Mouse (Mus musculus) forebrain, postnatal 0 days (tissue): ENCODE measurements around the gene Tle6. TPM values are rescaled to one million over a fixed set of nuclear protein-coding genes. Genes with fewer than 3 reads are reported as not detected.

Experiments used
- ATAC-seq: fragments of 200-750 bp; cut with Nextera tagmentation; 2 replicates; pipeline ENCODE4 v1.8.0; 2017; ENCODE audit warnings: mild to moderate bottlenecking, moderate library complexity
- DNase-seq: peaks from one replicate; pipeline ENCODE4 v3.0.0-alpha.2; 2015
- H3K27ac ChIP-seq: fragments of 300-500 bp; sonication (generic); 2 replicates; pipeline ENCODE4 v1.5.1; 2014; ENCODE audit warnings: low read depth, mild to moderate bottlenecking, antibody characterized with exemption, low read length, moderate library complexity, mixed read lengths
- H3K27me3 ChIP-seq: fragments of 300-500 bp; sonication (generic); 2 replicates; pipeline ENCODE4 v1.6.1; 2014; ENCODE audit warnings: mild to moderate bottlenecking, low read length, mixed read lengths; ENCODE audit not compliant: insufficient read depth
- H3K36me3 ChIP-seq: fragments of 300-500 bp; sonication (generic); 2 replicates; pipeline ENCODE4 v1.6.1; 2014; ENCODE audit warnings: mild to moderate bottlenecking, moderate library complexity; ENCODE audit not compliant: insufficient read depth
- H3K4me1 ChIP-seq: fragments of 300-500 bp; sonication (generic); 2 replicates; pipeline ENCODE4 v1.6.1; 2014; ENCODE audit warnings: antibody characterized with exemption; ENCODE audit not compliant: insufficient read depth
- H3K4me2 ChIP-seq: fragments of 300-500 bp; sonication (generic); 2 replicates; pipeline ENCODE4 v1.6.1; 2014; ENCODE audit warnings: low read depth, mild to moderate bottlenecking, moderate library complexity
- H3K4me3 ChIP-seq: fragments of 300-500 bp; sonication (generic); 2 replicates; pipeline ENCODE4 v1.5.1; 2014; ENCODE audit warnings: low read depth, low read length, mixed read lengths
- H3K9ac ChIP-seq: fragments of 300-500 bp; sonication (generic); 2 replicates; pipeline ENCODE4 v1.6.1; 2014; ENCODE audit warnings: mild to moderate bottlenecking
- H3K9me3 ChIP-seq: fragments of 300-500 bp; sonication (generic); 2 replicates; pipeline ENCODE4 v1.6.1; 2016; ENCODE audit warnings: low read length
- CTCF ChIP-seq: sonication (generic); IDR thresholded peaks from 2 replicates; pipeline ENCODE4 v1.5.1; 2016; ENCODE audit warnings: antibody characterized with exemption, control low read depth, low read depth
- WGBS: fragments of 180-500 bp; shearing (Covaris S2); extraction: QIAGEN DNeasy Blood & Tissue Kit; methylation state at CpG from one replicate; pipeline ENCODE4 v1.1.7; 2014; 5-methylcytosine and 5-hydroxymethylcytosine counted together
- polyA plus RNA-seq: library from polyadenylated mRNA; unstranded; fragments of >200 nt; fragmentation: Nextera tagmentation; extraction: Ambion mirVana; gene quantifications from 2 replicates; pipeline ENCODE4 v1.2.1, GENCODE M21; 2015
- total RNA-seq: library from RNA; depleted of rRNA; stranded (reverse); fragments of >200 nt; gene quantifications from 2 replicates; pipeline ENCODE4 v1.2.3, GENCODE M21; 2014; rRNA removed

Gene Tle6
- total and polyA plus RNA-seq, 2 experiments from 2014 or later: 4.2 to 14.1 TPM

DNA sequence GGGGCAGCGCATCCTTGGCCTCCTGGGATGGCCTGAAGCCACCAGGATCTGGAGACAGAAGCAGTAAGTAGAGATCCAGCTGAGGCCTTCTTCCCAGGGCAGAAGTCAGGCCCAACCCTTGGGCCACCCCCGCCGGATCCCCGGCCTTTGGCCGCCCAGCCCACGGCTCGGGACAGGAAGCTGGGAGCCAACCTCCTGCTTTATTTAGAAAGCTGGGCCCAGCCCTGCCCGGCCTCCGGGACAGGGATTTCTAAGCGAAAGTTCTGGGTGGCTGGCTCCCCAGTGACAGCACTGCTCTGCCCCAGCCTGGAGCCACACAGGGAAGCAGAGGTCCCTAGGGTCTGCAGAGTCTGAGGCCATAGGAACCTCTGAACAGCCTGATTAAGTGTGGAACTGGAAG is 59.1 kb downstream of the Tle6 start:
- no peak for TF ChIP-seq CTCF
- H3K4me3 ChIP-seq: no peak overlapping the region
- H3K4me2 ChIP-seq: no peak overlapping the region
- no peaks in the 10 kb centered on the region for H3K9me3 ChIP-seq
- peaks cover 17% of the 10 kb centered on the region for H3K4me1 ChIP-seq
- 85% methylated on average over 10 of the region's 10 CpGs for WGBS
- ATAC-seq (no peak), DNase-seq (no peak)
- no peaks in the 10 kb centered on the region for H3K27me3 ChIP-seq
- no peaks in the 10 kb centered on the region for H3K36me3 ChIP-seq
- H3K9ac ChIP-seq: no peak overlapping the region
- H3K27ac ChIP-seq: no peak overlapping the region

DNA sequence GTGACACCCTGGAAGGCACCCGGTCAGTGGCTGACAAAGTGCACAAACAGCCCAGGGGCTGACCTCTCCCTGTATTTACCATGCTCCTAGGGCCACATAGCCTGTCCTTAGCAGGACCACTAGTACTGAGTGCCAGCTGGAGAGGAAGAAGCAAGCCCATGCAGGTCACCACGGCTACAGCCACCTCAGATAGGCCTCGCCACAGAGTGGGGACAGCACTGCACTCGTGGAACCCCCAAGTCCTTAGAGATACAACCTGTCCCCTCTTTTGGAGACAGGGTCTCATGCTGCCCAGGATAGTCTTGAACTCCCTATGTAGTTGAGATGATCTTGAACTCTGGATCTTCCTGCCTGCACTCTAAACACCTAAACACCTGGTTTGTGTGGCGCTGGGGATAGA is 59.5 kb downstream of the Tle6 start:
- Histone ChIP-seq H3K4me1 (peaks cover 17% of the 10 kb centered on the region), H3K4me2 (no peak overlapping the region), H3K4me3 (no peak overlapping the region), H3K27ac (no peak overlapping the region), H3K27me3 (no peaks in the 10 kb centered on the region), H3K36me3 (no peaks in the 10 kb centered on the region), H3K9ac (no peak overlapping the region), H3K9me3 (no peaks in the 10 kb centered on the region)
- no peak for DNase-seq
- no peak for ATAC-seq
- WGBS: 92% methylated on average over 5 of the region's 5 CpGs
- TF ChIP-seq CTCF: no peak

Other genes with a start within 250 kb of the Tle6 start
- gene Mfsd12, start 243.6 kb downstream of the Tle6 start, total RNA-seq: 19.8 and 23.4 TPM in 2 replicates
- gene Mfsd12, start 243.6 kb downstream of the Tle6 start, polyA plus RNA-seq: 10.1 TPM in 2 replicates
- not detected in 2 replicates for gene 4930404N11Rik, start 235.3 kb downstream of the Tle6 start, total RNA-seq
- 0.16 and 0.20 TPM in 2 replicates for gene 4930404N11Rik, start 235.3 kb downstream of the Tle6 start, polyA plus RNA-seq
- 60.2 and 67.2 TPM in 2 replicates for gene Fzr1, start 222.6 kb downstream of the Tle6 start, total RNA-seq
- gene Fzr1, start 222.6 kb downstream of the Tle6 start, polyA plus RNA-seq: 128 and 132 TPM in 2 replicates
- 126 and 139 TPM in 2 replicates for gene Dohh, start 216.6 kb downstream of the Tle6 start, total RNA-seq
- gene Dohh, start 216.6 kb downstream of the Tle6 start, polyA plus RNA-seq: 111 and 125 TPM in 2 replicates
- gene Gm48551, start 216.6 kb downstream of the Tle6 start, total RNA-seq: 2.5 and 3.3 TPM in 2 replicates
- gene Gm48551, start 216.6 kb downstream of the Tle6 start, polyA plus RNA-seq: 5.0 and 7.3 TPM in 2 replicates
- 5.8 and 16.6 TPM in 2 replicates for gene Gm48552, start 212.1 kb downstream of the Tle6 start, total RNA-seq
- gene Gm48552, start 212.1 kb downstream of the Tle6 start, polyA plus RNA-seq: 1.9 and 3.7 TPM in 2 replicates
- 0.77 and 1.3 TPM in 2 replicates for gene Smim24, start 208.0 kb downstream of the Tle6 start, total RNA-seq
- gene Smim24, start 208.0 kb downstream of the Tle6 start, polyA plus RNA-seq: 1.7 TPM in 2 replicates
- gene Nfic, start 145.4 kb downstream of the Tle6 start, total RNA-seq: 9.0 and 14.5 TPM in 2 replicates
- gene Nfic, start 145.4 kb downstream of the Tle6 start, polyA plus RNA-seq: 14.8 and 23.1 TPM in 2 replicates
- 122 and 166 TPM in 2 replicates for gene Celf5, start 118.4 kb downstream of the Tle6 start, total RNA-seq
- gene Celf5, start 118.4 kb downstream of the Tle6 start, polyA plus RNA-seq: 59.9 and 71.3 TPM in 2 replicates
- 83.3 and 105 TPM in 2 replicates for gene Ncln, start 104.7 kb downstream of the Tle6 start, total RNA-seq
- 57.1 and 65.0 TPM in 2 replicates for gene Ncln, start 104.7 kb downstream of the Tle6 start, polyA plus RNA-seq
- gene S1pr4, start 100.9 kb downstream of the Tle6 start, total RNA-seq: 0.38 TPM in 1 of 2 replicates, not detected in the other
- 0.31 and 0.39 TPM in 2 replicates for gene S1pr4, start 100.9 kb downstream of the Tle6 start, polyA plus RNA-seq
- 1.3 and 1.5 TPM in 2 replicates for gene Gna15, start 76.8 kb downstream of the Tle6 start, total RNA-seq
- gene Gna15, start 76.8 kb downstream of the Tle6 start, polyA plus RNA-seq: 1.3 and 1.6 TPM in 2 replicates
- gene Gna11, start 55.9 kb downstream of the Tle6 start, total RNA-seq: 110 and 114 TPM in 2 replicates
- 126 and 133 TPM in 2 replicates for gene Gna11, start 55.9 kb downstream of the Tle6 start, polyA plus RNA-seq
- 450 and 455 TPM in 2 replicates for gene Aes, start 41.6 kb downstream of the Tle6 start, total RNA-seq
- gene Aes, start 41.6 kb downstream of the Tle6 start, polyA plus RNA-seq: 752 and 802 TPM in 2 replicates
- gene Tle2, start 26.5 kb downstream of the Tle6 start, total RNA-seq: 20.5 and 25.6 TPM in 2 replicates
- 21.0 and 30.5 TPM in 2 replicates for gene Tle2, start 26.5 kb downstream of the Tle6 start, polyA plus RNA-seq
- gene BC025920, start 5.2 kb upstream of the Tle6 start, total RNA-seq: 3.8 and 4.7 TPM in 2 replicates
- 1.4 TPM in 2 replicates for gene BC025920, start 5.2 kb upstream of the Tle6 start, polyA plus RNA-seq
- 18.0 and 25.2 TPM in 2 replicates for gene Sirt6, start 26.7 kb upstream of the Tle6 start, total RNA-seq
- gene Sirt6, start 26.7 kb upstream of the Tle6 start, polyA plus RNA-seq: 30.8 and 33.4 TPM in 2 replicates
- 45.9 and 63.6 TPM in 2 replicates for gene Ankrd24, start 27.5 kb upstream of the Tle6 start, total RNA-seq
- 11.4 and 13.0 TPM in 2 replicates for gene Ankrd24, start 27.5 kb upstream of the Tle6 start, polyA plus RNA-seq
- gene Gm10778, start 48.0 kb upstream of the Tle6 start, total RNA-seq: 5.9 and 9.5 TPM in 2 replicates
- gene Gm10778, start 48.0 kb upstream of the Tle6 start, polyA plus RNA-seq: 2.3 and 3.4 TPM in 2 replicates
- 11.3 and 19.1 TPM in 2 replicates for gene Zfp433, start 103.8 kb upstream of the Tle6 start, total RNA-seq
- gene Zfp433, start 103.8 kb upstream of the Tle6 start, polyA plus RNA-seq: 6.6 and 9.1 TPM in 2 replicates
- gene Gm3055, start 170.1 kb upstream of the Tle6 start, total RNA-seq: 27.7 and 37.7 TPM in 2 replicates
- 9.7 and 10.0 TPM in 2 replicates for gene Gm3055, start 170.1 kb upstream of the Tle6 start, polyA plus RNA-seq
- gene Gm4767, start 211.1 kb upstream of the Tle6 start, total RNA-seq: 1.9 and 3.5 TPM in 2 replicates
- gene Gm4767, start 211.1 kb upstream of the Tle6 start, polyA plus RNA-seq: 1.5 and 2.2 TPM in 2 replicates